Mouse (Mus musculus) embryonic facial prominence, embryonic 13.5 days (tissue): ENCODE data around the gene Hoxb1. TPM values are rescaled to one million over a fixed set of nuclear protein-coding genes. Genes with fewer than 3 reads are reported as not detected.

Source experiments
- ATAC-seq: fragments of 200-750 bp; cut with Nextera tagmentation; 2 replicates; pipeline ENCODE4 v1.8.0; 2017; ENCODE audit warnings: low read depth; ENCODE audit not compliant: insufficient number of reproducible peaks, insufficient read depth, low FRiP score, low TSS enrichment
- H3K27ac ChIP-seq: fragments of 300-500 bp; sonication (generic); 2 replicates; pipeline ENCODE4 v1.5.1; 2015; ENCODE audit warnings: moderate library complexity, mild to moderate bottlenecking, inconsistent platforms
- H3K27me3 ChIP-seq: fragments of 300-500 bp; sonication (generic); 2 replicates; pipeline ENCODE4 v1.6.1; 2015; ENCODE audit warnings: mild to moderate bottlenecking, inconsistent platforms
- H3K36me3 ChIP-seq: fragments of 300-500 bp; sonication (generic); 2 replicates; pipeline ENCODE4 v1.6.1; 2015; ENCODE audit warnings: mild to moderate bottlenecking, inconsistent platforms
- H3K4me1 ChIP-seq: fragments of 300-500 bp; sonication (generic); 2 replicates; pipeline ENCODE4 v1.6.1; 2015; ENCODE audit warnings: inconsistent platforms
- H3K4me2 ChIP-seq: fragments of 300-500 bp; sonication (generic); 2 replicates; pipeline ENCODE4 v1.6.1; 2015; ENCODE audit warnings: moderate library complexity, mild to moderate bottlenecking, inconsistent platforms
- H3K4me3 ChIP-seq: fragments of 300-500 bp; sonication (generic); 2 replicates; pipeline ENCODE4 v1.5.1; 2015; ENCODE audit warnings: mild to moderate bottlenecking, inconsistent platforms
- H3K9ac ChIP-seq: fragments of 300-500 bp; sonication (generic); 2 replicates; pipeline ENCODE4 v1.6.1; 2015; ENCODE audit warnings: mild to moderate bottlenecking, inconsistent platforms
- H3K9me3 ChIP-seq: fragments of 300-500 bp; sonication (generic); 2 replicates; pipeline ENCODE4 v1.6.1; 2016; ENCODE audit warnings: inconsistent platforms
- WGBS: fragments of 180-500 bp; shearing (Covaris S2); methylation state at CpG from one replicate; pipeline ENCODE4 v1.1.7; 2015; ENCODE audit warnings: mixed read lengths; 5-methylcytosine and 5-hydroxymethylcytosine counted together
- polyA plus RNA-seq: library from polyadenylated mRNA; unstranded; fragments of >200 nt; fragmentation: Nextera tagmentation; extraction: Ambion mirVana; gene quantifications from 2 replicates; pipeline ENCODE4 v1.2.1, GENCODE M21; 2015

Hoxb1 gene
- polyA plus RNA-seq, 1 experiment from 2014 or later: not detected

DNA sequence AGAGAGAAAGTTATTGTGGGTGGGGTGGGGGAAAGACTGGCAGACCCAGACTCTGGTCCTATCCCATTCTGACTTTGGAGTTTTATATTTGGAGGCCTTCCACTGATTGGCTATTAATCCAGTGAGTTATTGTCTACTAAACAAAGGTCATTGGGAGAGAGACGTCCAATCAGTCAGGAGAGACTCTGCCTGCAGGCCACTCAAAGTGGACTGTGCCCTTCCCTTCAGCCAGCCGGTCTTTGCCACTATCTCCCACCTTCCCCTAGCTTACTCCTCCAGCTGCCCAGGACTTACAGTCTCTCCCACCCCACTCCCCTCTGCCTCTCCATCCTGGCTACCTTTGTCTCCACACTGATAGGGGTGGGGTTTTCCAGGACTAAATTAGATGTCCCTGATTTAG, 29.0 kb upstream of the Hoxb1 start:
- no peak overlapping the region for H3K27ac ChIP-seq
- no peak overlapping the region for H3K4me3 ChIP-seq
- ATAC-seq: no peak
- H3K27me3 ChIP-seq: peaks cover 100% of the 10 kb centered on the region
- no peak overlapping the region for H3K9ac ChIP-seq
- no peaks in the 10 kb centered on the region for H3K9me3 ChIP-seq
- peaks cover 7% of the 10 kb centered on the region for H3K4me1 ChIP-seq
- WGBS: 2% methylated on average over 2 of the region's 2 CpGs
- H3K36me3 ChIP-seq: no peaks in the 10 kb centered on the region
- H3K4me2 ChIP-seq: no peak overlapping the region

DNA sequence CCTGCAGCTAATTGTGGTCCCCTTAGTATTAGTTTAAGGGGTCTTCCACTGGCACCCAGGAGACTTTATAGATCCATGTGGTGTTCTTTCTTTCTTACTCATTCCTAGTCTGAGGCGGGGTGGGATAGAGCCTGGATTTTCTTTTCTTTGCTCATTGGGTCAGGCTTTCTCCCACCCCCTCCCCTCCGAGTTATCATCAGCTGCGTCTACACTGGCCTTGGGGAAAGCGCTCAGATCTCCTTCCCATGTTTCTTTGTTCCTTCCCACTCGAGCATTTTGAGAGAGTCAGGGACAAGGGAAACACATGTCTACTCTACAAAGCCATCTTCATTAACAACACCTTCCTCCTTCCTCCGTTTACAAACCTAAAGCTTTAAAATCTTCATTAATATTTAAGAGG, 28.5 kb upstream of the Hoxb1 start:
- Histone ChIP-seq H3K4me2 (no peak overlapping the region), H3K4me1 (peaks cover 7% of the 10 kb centered on the region), H3K27ac (no peak overlapping the region), H3K27me3 (peaks cover 100% of the 10 kb centered on the region), H3K36me3 (no peaks in the 10 kb centered on the region), H3K9me3 (no peaks in the 10 kb centered on the region), H3K9ac (no peak overlapping the region), H3K4me3 (no peak overlapping the region)
- WGBS: 5% methylated on average over 6 of the region's 6 CpGs
- ATAC-seq: no peak

DNA sequence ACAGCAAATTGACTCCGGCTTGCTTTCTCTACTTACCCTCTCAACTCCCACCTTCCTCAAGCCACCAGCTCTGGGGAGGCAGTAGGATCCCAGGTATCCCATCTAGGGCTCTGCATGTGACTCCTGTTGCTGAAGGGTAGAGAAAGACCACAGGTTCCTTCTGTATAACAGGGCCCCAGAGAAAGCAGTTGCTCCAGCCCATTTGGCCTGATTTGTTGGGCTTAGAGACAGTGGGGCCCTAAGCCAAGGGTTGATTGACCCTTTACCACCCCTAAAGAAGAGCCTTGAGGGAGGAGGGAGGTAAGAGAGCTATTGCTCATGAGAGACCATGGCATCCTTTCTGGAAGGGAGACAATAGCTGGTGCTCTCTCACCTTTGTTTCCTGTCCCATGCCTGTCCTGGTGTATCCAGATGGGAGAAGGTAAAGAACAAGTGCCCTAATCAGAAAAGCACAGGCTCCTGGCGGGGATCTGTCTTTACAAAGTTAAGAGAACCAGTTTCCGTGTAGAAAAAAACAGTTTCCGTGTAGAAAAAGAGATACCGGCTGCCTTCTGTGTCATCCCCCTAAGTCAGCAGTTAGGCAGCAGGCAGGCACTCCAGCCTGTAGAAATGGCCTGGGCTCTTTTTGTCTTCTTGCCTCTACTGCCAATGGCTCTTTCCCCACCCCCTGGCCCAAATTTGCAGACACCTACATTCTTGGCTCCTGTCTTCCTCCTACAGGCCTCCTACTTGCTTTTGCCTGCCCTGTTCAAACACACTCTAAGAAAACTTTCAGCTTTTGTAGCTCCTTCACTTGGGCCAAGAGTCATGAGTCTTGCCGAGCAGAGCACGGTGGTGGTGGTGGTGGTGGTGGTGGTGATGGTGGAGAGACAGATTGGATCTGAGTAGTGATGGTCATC, 26.3 kb upstream of the Hoxb1 start:
- WGBS: 11% methylated on average over 7 of the region's 7 CpGs
- Histone ChIP-seq H3K36me3 (no peaks in the 10 kb centered on the region), H3K4me3 (no peak overlapping the region), H3K27me3 (peaks cover 100% of the 10 kb centered on the region), H3K9me3 (no peaks in the 10 kb centered on the region), H3K9ac (no peak overlapping the region), H3K4me1 (no peaks in the 10 kb centered on the region), H3K27ac (no peak overlapping the region), H3K4me2 (no peak overlapping the region)
- no peak for ATAC-seq

DNA sequence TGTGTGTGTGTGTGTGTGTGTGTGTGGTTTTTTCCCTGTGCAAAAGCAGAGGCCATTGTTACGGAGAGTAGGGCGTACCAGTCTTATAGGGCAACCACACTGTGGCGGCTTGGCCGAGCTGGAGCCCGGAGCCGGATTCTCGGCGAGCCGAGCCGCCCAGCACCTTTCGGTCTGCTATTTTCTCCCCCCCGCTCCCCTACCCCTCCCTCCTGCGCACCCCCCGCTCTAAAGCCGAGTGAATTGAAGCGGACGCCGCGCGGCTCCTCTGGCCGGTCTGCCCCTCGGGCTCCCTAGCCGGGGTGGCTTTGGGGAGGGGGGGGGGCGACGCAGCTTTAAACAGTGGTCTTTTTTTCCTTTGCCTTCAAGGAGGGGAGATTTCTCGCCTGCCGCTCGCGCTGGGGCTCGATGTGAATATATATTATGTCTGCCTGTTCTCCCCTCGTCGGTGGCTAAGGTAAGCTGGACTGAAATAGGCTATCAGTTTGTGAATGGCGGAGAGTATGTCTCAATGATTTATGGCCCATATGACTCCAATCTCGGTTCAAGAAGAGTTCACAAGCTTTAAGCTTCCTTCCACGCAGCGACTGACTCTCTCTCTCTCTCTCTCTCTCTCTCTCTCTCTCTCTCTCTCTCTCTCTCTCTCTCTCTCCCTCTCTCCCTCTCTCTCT, 24.7 kb upstream of the Hoxb1 start:
- 0 out of 2 replicates have a peak, but pooled peaks cover 4% of the 10 kb centered on the region for H3K4me1 ChIP-seq
- H3K4me3 ChIP-seq: no peak overlapping the region
- no peak overlapping the region for H3K9ac ChIP-seq
- 0% methylated on average over 34 of the region's 36 CpGs for WGBS
- peaks cover 100% of the 10 kb centered on the region for H3K27me3 ChIP-seq
- H3K9me3 ChIP-seq: no peaks in the 10 kb centered on the region
- H3K4me2 ChIP-seq: no peak overlapping the region
- H3K36me3 ChIP-seq: no peaks in the 10 kb centered on the region
- ATAC-seq: no peak
- H3K27ac ChIP-seq: no peak overlapping the region

DNA sequence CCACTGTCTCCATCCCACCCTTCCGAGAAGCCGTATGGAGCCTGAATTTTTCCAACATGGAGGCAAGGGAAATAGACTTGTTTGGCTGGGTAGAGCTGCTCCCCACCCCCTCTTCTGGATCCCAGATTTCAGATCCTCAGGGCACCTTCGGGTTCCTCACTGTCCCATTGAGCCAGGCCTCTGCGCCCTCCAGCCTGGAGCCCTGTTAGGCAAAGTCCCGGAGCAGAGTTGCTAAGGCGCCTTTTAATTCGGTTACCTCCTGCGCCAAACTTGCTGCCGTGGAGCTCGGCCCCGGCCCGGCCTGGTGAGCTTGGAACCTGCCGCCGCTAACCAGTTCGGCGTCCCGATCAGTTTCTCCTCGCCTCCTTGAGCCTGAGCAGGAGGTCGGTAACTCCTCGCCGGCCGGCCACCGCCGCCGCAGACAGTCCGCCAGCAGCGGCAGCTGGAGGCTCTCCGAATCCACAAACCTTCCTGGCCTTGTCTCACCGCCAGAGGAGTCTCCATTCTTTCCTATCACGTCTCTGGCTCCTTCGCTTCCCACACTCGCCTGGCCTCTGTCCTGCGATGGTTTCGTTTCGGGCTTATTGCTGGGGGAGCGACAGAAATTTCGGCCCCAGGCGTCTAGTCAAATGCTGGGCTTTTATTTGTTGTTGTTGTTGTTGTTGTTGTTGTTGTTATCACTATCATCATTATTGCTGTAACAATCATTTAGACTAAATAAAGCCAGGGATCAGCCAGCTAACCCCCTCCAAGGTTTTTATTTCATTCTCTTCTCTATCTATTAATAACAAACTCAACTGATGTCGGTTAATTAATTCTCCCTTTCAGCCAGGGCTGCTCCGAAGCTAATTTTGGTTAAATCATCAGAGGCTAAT, 23.6 kb upstream of the Hoxb1 start:
- H3K36me3 ChIP-seq: no peaks in the 10 kb centered on the region
- peaks cover 100% of the 10 kb centered on the region for H3K27me3 ChIP-seq
- H3K4me1 ChIP-seq: 0 out of 2 replicates have a peak, but pooled peaks cover 4% of the 10 kb centered on the region
- H3K4me3 ChIP-seq: no peak overlapping the region
- 0 out of 2 replicates have a peak overlapping the region, but pooled peaks have one; percentile 5 for H3K4me2 ChIP-seq
- under 1% methylated on average over 40 of the region's 40 CpGs for WGBS
- no peak overlapping the region for H3K27ac ChIP-seq
- H3K9me3 ChIP-seq: no peaks in the 10 kb centered on the region
- H3K9ac ChIP-seq: no peak overlapping the region
- ATAC-seq: no peak

DNA sequence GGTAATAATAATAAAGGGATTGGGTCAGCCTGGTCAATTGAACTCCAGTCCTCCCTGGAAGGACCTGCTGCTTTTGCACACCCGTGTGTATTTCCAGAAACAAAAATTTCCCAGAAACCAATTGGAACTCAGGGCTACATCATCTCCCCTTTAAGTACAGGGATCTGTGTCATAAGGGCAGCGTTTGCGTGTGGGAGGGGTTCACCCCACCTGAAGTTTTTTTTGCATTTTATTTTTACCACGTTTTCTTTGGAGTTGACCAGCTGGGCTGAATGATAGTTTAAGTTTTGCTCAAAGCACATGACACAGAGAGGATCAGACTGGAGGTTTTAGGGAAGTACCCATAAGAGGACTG, 23.0 kb upstream of the Hoxb1 start:
- H3K4me3 ChIP-seq: no peak overlapping the region
- no peak overlapping the region for H3K4me2 ChIP-seq
- ATAC-seq: no peak
- H3K27me3 ChIP-seq: peaks cover 98% of the 10 kb centered on the region
- no peaks in the 10 kb centered on the region for H3K9me3 ChIP-seq
- H3K9ac ChIP-seq: no peak overlapping the region
- H3K27ac ChIP-seq: no peak overlapping the region
- H3K4me1 ChIP-seq: 0 out of 2 replicates have a peak, but pooled peaks cover 4% of the 10 kb centered on the region
- 1% methylated on average over 4 of the region's 4 CpGs for WGBS
- no peaks in the 10 kb centered on the region for H3K36me3 ChIP-seq

DNA sequence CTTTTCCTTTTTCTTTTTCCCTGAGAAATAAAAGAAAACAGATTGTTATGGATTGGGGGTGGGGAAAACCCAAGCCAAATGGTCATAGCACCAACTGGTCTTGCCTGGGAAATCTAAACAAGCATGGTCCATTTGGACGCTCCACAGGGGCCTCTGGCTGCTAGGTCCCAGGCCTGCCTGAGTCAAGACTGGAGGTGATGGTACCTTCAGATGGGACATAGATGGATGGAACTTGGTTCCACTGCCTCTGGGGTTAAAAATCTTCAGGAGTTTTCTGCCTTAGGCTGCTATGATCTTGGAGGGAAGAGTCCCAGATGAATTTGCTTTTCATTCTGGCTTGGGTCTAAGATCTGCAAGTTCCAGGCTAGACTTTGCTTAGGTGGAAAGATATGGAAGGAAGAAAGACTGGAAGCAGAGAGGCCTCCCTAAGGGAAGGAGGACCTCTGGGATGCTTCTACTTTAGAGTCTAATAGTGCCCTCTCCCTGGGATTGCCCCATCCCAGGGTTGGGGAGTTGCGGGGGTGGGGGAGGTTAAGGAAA, 22.3 kb upstream of the Hoxb1 start:
- no peak overlapping the region for H3K4me2 ChIP-seq
- H3K4me1 ChIP-seq: 0 out of 2 replicates have a peak, but pooled peaks cover 4% of the 10 kb centered on the region
- H3K27ac ChIP-seq: no peak overlapping the region
- ATAC-seq: no peak
- no peak overlapping the region for H3K4me3 ChIP-seq
- no peaks in the 10 kb centered on the region for H3K36me3 ChIP-seq
- H3K9ac ChIP-seq: no peak overlapping the region
- H3K27me3 ChIP-seq: peaks cover 98% of the 10 kb centered on the region
- no peaks in the 10 kb centered on the region for H3K9me3 ChIP-seq
- 2% methylated on average over 2 of the region's 2 CpGs for WGBS

DNA sequence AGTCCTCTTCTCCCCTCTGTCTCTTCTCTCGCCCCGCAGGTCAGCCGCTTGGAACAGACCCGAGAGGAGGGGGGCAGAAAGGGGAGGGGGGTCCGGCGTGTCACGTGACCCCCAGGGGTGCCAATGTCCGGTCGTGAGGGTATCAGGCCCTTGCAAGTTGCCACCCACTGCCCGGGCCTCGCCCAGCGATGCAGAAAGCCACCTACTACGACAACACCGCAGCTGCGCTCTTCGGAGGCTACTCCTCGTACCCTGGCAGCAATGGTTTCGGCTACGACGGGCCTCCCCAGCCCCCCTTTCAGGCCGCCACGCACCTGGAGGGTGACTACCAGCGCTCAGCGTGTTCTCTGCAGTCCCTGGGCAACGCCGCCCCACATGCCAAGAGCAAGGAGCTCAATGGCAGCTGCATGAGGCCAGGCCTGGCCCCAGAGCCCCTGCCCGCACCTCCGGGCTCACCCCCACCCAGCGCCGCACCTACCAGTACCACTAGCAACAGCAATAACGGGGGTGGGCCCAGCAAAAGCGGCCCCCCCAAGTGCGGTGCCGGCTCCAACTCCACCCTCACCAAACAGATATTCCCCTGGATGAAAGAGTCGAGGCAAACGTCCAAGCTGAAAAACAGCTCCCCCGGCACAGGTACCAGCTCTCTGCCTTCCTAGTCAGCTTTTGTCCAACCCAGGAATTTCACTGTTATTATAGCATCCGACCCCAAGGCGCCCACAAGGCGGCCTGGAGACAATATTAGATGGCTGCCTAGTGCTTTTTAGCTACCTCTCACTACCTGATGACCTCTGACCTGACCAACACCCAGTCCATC, 21.3 kb upstream of the Hoxb1 start:
- Histone ChIP-seq H3K27ac (no peak overlapping the region), H3K4me2 (no peak overlapping the region), H3K9ac (no peak overlapping the region), H3K36me3 (no peaks in the 10 kb centered on the region), H3K9me3 (no peaks in the 10 kb centered on the region), H3K27me3 (peaks cover 98% of the 10 kb centered on the region), H3K4me1 (0 out of 2 replicates have a peak, but pooled peaks cover 4% of the 10 kb centered on the region), H3K4me3 (no peak overlapping the region)
- WGBS: 3% methylated on average over 40 of the region's 40 CpGs
- ATAC-seq: no peak

DNA sequence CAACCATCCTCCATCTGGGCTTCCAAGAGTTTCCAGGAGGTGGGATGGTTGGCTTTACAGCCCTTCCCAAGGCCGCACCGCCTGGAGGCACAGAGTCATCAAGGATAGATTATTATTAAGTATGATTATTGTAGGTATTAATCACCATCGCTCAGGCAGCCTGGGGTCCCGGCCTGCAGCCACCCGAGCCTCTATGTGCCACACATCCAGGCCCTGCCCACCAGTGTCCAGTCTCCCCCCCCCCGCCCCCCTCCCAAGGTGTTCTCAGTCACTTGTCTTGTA, 20.7 kb upstream of the Hoxb1 start:
- H3K9me3 ChIP-seq: no peaks in the 10 kb centered on the region
- no peak overlapping the region for H3K27ac ChIP-seq
- H3K4me3 ChIP-seq: no peak overlapping the region
- WGBS: 2% methylated on average over 6 of the region's 6 CpGs
- 0 out of 2 replicates have a peak, but pooled peaks cover 4% of the 10 kb centered on the region for H3K4me1 ChIP-seq
- no peak overlapping the region for H3K9ac ChIP-seq
- no peak for ATAC-seq
- no peak overlapping the region for H3K4me2 ChIP-seq
- H3K36me3 ChIP-seq: no peaks in the 10 kb centered on the region
- peaks cover 98% of the 10 kb centered on the region for H3K27me3 ChIP-seq

DNA sequence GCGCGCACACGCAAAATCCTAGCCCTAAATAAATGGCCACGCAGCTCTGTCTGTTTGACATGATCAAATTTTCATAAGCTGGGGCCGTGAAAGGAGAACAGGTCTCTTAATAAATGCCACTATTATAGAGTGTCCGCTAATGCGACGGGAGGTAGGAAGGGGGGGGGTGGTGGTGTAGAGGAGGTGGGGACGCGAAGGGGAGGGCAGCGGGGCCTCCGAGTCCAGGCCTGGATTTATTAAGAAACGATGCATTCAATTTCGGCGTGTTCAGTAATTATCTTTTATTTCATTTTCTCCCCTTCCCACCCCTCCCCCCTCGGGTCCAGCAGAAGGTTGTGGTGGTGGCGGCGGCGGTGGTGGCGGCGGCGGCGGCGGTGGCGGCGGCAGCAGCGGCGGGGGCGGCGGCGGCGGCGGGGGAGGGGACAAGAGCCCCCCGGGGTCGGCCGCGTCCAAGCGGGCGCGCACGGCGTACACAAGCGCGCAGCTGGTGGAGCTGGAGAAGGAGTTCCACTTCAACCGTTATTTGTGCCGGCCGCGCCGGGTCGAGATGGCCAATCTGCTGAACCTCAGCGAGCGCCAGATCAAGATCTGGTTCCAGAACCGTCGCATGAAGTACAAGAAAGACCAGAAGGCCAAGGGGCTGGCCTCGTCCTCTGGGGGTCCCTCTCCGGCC, 20.2 kb upstream of the Hoxb1 start:
- H3K9ac ChIP-seq: no peak overlapping the region
- no peak overlapping the region for H3K27ac ChIP-seq
- H3K4me3 ChIP-seq: peak overlapping the region; percentile 10; the same call in 1 of the 2 replicates
- H3K27me3 ChIP-seq: peaks cover 98% of the 10 kb centered on the region
- no peaks in the 10 kb centered on the region for H3K36me3 ChIP-seq
- no peak for ATAC-seq
- H3K4me2 ChIP-seq: peak overlapping the region; percentile 30; the same call in 1 of the 2 replicates
- H3K9me3 ChIP-seq: no peaks in the 10 kb centered on the region
- WGBS: 1% methylated on average over 44 of the region's 56 CpGs
- 0 out of 2 replicates have a peak, but pooled peaks cover 4% of the 10 kb centered on the region for H3K4me1 ChIP-seq
